Mouse (Mus musculus): Measurements from ENCODE around the gene Usp2.

GRCm38 (mm10) chr9:44129633-44130032 is 62.8 kb downstream of the Usp2 start:
- TF ChIP-seq CTCF (IDR thresholded peaks at IDR 0.05; ENCODE audit: insufficient read depth, low read depth, low read length) (no peak), POLR2A (IDR thresholded peaks at IDR 0.05; ENCODE audit: insufficient read depth, low read depth, low read length) (no peak)

Data from olfactory bulb, adult 2 months (tissue).